Mouse (Mus musculus) lung, embryonic 16.5 days (tissue): Measurements from ENCODE around the gene Lrmda. TPM values are rescaled to one million over a fixed set of nuclear protein-coding genes. Genes with fewer than 3 reads are reported as not detected.
A peak's percentile ranks its signal among the peaks of the same experiment; 100 is the strongest.

Experiments used
- ATAC-seq: fragments of 200-750 bp; cut with Nextera tagmentation; 2 replicates; pipeline ENCODE4 v1.8.0; 2017; ENCODE audit warnings: low read depth, mild to moderate bottlenecking, moderate library complexity
- H3K27ac ChIP-seq: fragments of 300-500 bp; sonication (generic); 2 replicates; pipeline ENCODE4 v1.5.1; 2014; ENCODE audit warnings: mild to moderate bottlenecking, control low read depth, low read length
- H3K27me3 ChIP-seq: fragments of 300-500 bp; sonication (generic); 2 replicates; pipeline ENCODE4 v1.6.1; 2014; ENCODE audit warnings: low read depth, low read length, mixed read lengths; ENCODE audit not compliant: control insufficient read depth, insufficient read depth
- H3K36me3 ChIP-seq: fragments of 300-500 bp; sonication (generic); 2 replicates; pipeline ENCODE4 v1.6.1; 2014; ENCODE audit warnings: low read length; ENCODE audit not compliant: control insufficient read depth, insufficient read depth
- H3K4me1 ChIP-seq: fragments of 300-500 bp; sonication (generic); replicated peaks from 2 replicates; pipeline ENCODE4 v1.6.1; 2014; ENCODE audit warnings: low read length, mixed read lengths; ENCODE audit not compliant: control insufficient read depth, insufficient read depth
- H3K4me2 ChIP-seq: fragments of 300-500 bp; sonication (generic); 2 replicates; pipeline ENCODE4 v1.6.1; 2014; ENCODE audit warnings: low read depth, low read length, control low read depth
- H3K4me3 ChIP-seq: fragments of 300-500 bp; sonication (generic); 2 replicates; pipeline ENCODE4 v1.5.1; 2014; ENCODE audit warnings: mild to moderate bottlenecking, low read length, control low read depth
- H3K9ac ChIP-seq: fragments of 300-500 bp; sonication (generic); 2 replicates; pipeline ENCODE4 v1.6.1; 2014; ENCODE audit warnings: low read length, control low read depth
- H3K9me3 ChIP-seq: fragments of 300-500 bp; sonication (generic); 2 replicates; pipeline ENCODE4 v1.6.1; 2016; ENCODE audit warnings: low read length; ENCODE audit not compliant: control insufficient read depth
- WGBS: fragments of 180-500 bp; shearing (Covaris S2); extraction: QIAGEN DNeasy Blood & Tissue Kit; methylation state at CpG from one replicate; pipeline ENCODE4 v1.1.7; 2014; 5-methylcytosine and 5-hydroxymethylcytosine counted together
- polyA plus RNA-seq: library from polyadenylated mRNA; unstranded; fragments of >200 nt; fragmentation: Nextera tagmentation; extraction: Ambion mirVana; gene quantifications from 2 replicates; pipeline ENCODE4 v1.2.1, GENCODE M21; 2015

Gene Lrmda
- polyA plus RNA-seq, 1 experiment from 2014 or later = 1.2 TPM

DNA sequence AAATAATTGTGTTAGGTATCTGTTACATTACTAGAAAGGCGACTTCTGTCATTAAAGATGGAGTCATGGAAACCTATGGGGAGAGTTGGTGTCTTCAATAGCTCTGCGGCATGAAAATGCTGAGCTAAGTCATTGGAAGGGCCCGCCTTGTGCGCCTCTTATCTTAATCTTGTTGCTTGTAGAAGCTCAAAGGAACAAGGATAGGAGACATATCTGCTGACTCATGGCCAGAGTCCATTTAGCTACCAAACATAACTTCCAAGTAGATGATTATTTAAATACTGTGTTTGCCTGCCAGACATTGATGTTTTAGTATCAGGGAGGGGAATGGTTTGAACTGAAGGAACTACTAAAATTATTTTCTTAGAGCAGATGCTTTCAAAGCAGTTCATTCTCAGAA lies 821.6 kb downstream of the Lrmda start:
- no peak overlapping the region for H3K27ac ChIP-seq
- WGBS = 87% methylated on average over 4 of the region's 4 CpGs

DNA sequence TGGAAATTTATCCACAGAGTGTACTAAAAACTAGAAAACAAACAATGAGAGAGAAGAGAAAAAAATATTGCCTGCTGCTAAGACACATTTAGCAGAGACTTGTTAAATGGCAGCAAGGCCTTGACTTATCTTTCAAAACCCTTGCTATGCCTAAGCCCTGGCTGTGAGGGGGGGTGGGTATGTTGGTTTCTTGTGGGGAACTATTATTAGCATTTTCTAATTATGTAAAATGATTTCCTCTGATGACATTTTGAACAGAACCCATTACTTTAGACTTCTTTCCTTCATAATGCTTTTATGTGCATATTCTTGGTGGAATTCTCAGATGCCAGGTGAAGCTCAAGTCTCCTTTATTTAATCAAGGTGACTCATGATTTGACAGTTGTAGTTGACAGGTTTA lies 824.5 kb downstream of the Lrmda start:
- Histone ChIP-seq H3K27me3 (no peaks in the 10 kb centered on the region), H3K4me3 (no peak overlapping the region), H3K9ac (no peak overlapping the region), H3K27ac (no peak overlapping the region), H3K4me1 (no peaks in the 10 kb centered on the region; the same call in 1 of the 2 replicates), H3K4me2 (no peak overlapping the region), H3K36me3 (no peaks in the 10 kb centered on the region), H3K9me3 (no peaks in the 10 kb centered on the region)
- no peak for ATAC-seq

More for the DNA sequence above, 821.6 kb downstream of the Lrmda start:
- H3K4me3 ChIP-seq = no peak overlapping the region
- no peak overlapping the region for H3K4me2 ChIP-seq
- H3K9me3 ChIP-seq = no peaks in the 10 kb centered on the region
- ATAC-seq = no peak
- no peaks in the 10 kb centered on the region for H3K27me3 ChIP-seq
- no peaks in the 10 kb centered on the region; the same call in 1 of the 2 replicates for H3K4me1 ChIP-seq
- no peak overlapping the region for H3K9ac ChIP-seq
- no peaks in the 10 kb centered on the region for H3K36me3 ChIP-seq

DNA sequence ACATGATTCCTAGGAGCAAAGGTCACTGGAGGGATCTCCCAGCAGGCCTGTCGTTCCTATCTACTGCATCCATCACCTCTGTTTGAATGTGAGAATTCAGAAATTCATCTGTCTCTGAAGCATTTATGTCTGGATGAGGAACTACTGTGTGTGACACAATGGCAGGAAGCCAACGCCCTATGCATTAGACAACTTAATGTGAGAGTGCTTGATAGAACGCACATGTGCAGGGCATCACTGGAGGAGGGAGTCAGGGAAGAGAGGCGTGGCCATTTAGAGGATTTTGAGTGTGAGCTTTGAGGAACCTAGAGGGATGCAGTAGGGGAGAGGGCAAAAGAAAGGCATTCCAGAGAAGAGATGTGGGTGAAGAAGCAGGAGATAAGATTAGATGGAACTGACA lies 825.9 kb downstream of the Lrmda start:
- no peaks in the 10 kb centered on the region for H3K9me3 ChIP-seq
- WGBS = 38% methylated on average over 4 of the region's 4 CpGs
- no peaks in the 10 kb centered on the region; the same call in 1 of the 2 replicates for H3K4me1 ChIP-seq
- no peaks in the 10 kb centered on the region for H3K36me3 ChIP-seq
- no peak overlapping the region for H3K9ac ChIP-seq
- H3K27me3 ChIP-seq = no peaks in the 10 kb centered on the region
- H3K4me3 ChIP-seq = no peak overlapping the region
- no peak overlapping the region for H3K4me2 ChIP-seq
- no peak overlapping the region for H3K27ac ChIP-seq
- peak; percentile 80 for ATAC-seq

DNA sequence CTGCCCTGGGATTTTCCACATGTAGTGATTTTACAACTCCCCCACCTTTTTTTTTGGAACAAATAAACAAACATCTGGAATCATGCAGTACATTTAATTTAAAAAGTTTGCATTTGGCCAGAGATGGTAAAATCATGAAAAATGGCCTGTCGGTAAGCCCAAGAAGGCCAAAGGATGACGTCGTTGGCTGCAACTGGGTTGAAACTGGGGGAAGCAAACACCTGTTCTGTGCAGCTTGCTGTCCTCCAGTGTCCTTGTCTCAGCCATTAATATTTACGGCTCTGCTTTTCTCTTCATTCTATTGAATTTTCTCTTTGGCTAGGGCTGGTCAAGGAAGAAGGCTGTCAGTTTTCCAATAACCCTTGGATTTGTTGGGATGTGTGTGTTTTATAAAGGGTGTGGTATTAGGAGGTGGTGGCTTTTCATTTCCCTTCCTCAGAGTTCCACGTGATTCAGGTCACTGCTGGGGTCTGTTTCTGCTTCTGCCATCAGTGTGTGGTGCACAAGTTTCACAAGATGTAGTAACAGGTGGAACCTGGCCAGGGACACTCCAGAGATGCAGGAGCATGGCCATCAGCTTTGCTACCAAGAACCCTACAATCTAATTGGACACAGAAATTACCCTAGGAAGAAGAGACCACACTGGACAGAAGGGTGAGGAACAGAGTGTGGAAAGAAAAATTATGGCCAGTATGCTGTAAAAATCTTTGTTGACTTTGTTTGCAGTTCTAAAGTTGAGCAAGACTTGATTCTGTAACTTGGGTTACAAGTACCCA lies 827.7 kb downstream of the Lrmda start:
- Histone ChIP-seq H3K4me1 (no peaks in the 10 kb centered on the region; the same call in 1 of the 2 replicates), H3K4me2 (no peak overlapping the region), H3K36me3 (no peaks in the 10 kb centered on the region), H3K4me3 (no peak overlapping the region), H3K9ac (no peak overlapping the region), H3K9me3 (no peaks in the 10 kb centered on the region), H3K27ac (no peak overlapping the region), H3K27me3 (no peaks in the 10 kb centered on the region)
- 75% methylated on average over 5 of the region's 5 CpGs for WGBS
- ATAC-seq = no peak

DNA sequence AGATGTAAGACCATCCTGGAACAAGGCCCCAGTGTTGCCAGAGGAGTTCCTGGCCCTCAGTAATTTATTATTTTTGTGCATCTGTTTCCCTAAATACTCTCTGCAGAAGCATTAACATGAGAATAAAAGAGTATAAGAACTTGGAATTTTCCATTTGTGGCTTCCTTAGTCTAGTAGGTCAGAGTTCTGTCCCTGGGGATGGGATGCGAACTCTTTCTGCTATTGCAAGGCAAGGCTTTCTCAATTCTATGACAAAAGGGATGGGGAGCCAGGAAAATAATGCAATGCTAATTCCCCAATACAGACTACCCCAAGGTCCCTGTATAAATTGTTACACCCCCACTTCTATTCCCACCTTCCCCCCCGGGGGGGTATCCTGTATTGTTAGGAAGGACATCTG lies 829.6 kb downstream of the Lrmda start:
- H3K9me3 ChIP-seq = no peaks in the 10 kb centered on the region
- WGBS = 86% methylated on average over 2 of the region's 2 CpGs
- no peak for ATAC-seq
- no peak overlapping the region for H3K9ac ChIP-seq
- no peaks in the 10 kb centered on the region; the same call in 1 of the 2 replicates for H3K4me1 ChIP-seq
- no peaks in the 10 kb centered on the region for H3K36me3 ChIP-seq
- no peak overlapping the region for H3K4me2 ChIP-seq
- no peak overlapping the region for H3K4me3 ChIP-seq
- no peaks in the 10 kb centered on the region for H3K27me3 ChIP-seq
- H3K27ac ChIP-seq = no peak overlapping the region

DNA sequence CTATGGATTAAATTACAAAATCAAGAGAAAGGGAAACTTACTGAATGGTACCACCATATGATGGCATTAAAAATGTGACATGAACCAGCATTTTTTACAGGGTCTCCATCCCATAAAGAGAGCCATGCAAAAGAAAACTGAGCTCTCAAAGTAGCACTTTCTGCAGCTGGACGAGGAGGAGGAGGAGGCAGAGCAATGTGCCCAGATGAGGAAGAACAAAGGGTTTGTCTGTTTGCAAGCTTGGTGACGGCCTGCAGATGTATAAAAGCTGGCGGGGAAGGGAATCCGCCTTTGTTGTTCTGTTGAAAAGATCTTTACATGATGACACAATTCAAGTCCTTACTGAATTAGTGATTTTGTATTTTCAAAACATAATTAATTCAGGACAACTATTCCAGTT lies 841.1 kb downstream of the Lrmda start:
- no peak for ATAC-seq
- H3K27me3 ChIP-seq = no peaks in the 10 kb centered on the region
- H3K4me1 ChIP-seq = no peaks in the 10 kb centered on the region; the same call in 1 of the 2 replicates
- no peaks in the 10 kb centered on the region for H3K36me3 ChIP-seq
- H3K27ac ChIP-seq = no peak overlapping the region
- H3K4me2 ChIP-seq = no peak overlapping the region
- H3K4me3 ChIP-seq = no peak overlapping the region
- H3K9ac ChIP-seq = no peak overlapping the region
- no peaks in the 10 kb centered on the region for H3K9me3 ChIP-seq
- WGBS = 76% methylated on average over 4 of the region's 4 CpGs

DNA sequence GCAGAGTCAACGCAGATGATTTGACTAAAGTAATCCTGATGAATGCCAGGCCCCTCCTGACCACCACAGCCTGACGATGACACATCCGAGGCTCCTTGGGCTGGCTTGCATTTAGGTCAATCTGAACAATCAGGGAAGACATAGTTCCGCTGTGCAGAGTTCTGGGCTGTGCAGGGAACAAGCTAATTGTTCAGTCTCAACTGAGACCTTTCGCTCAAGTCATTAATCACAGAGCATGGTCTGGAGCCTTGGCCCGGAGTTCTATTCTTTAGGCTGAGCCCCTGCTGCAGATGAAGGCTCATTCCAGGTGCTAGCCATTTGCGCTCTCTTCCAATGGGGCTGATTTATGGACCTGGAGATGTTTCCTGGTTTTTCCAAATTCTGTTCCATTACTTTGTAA lies 844.6 kb downstream of the Lrmda start:
- no peak overlapping the region for H3K4me2 ChIP-seq
- no peak overlapping the region for H3K9ac ChIP-seq
- no peak overlapping the region for H3K4me3 ChIP-seq
- no peaks in the 10 kb centered on the region for H3K9me3 ChIP-seq
- no peak for ATAC-seq
- WGBS = 67% methylated on average over 7 of the region's 7 CpGs
- no peaks in the 10 kb centered on the region; the same call in 1 of the 2 replicates for H3K4me1 ChIP-seq
- no peak overlapping the region for H3K27ac ChIP-seq
- H3K36me3 ChIP-seq = no peaks in the 10 kb centered on the region
- H3K27me3 ChIP-seq = no peaks in the 10 kb centered on the region

DNA sequence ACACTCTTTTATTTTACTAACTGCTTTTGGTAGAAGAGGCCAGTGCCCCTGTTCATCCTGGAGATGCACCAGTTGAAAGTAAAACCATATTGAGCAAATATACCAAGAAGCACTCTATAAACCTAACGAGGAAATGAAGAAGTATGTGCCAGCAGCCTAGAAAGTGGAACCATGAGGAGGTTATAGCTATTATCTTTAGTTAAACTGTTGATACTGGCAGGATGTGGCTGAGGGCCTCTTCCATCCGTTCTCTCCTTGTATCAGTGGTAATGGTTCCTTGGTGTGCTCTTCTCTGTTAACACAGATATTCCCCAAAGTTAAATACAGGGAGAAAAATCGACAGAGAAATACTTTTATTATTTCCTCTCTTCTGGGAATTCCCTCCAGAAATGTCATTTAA lies 855.1 kb downstream of the Lrmda start:
- no peak overlapping the region for H3K9ac ChIP-seq
- H3K4me2 ChIP-seq = no peak overlapping the region
- no peak overlapping the region for H3K4me3 ChIP-seq
- WGBS = 60% methylated on average over 3 of the region's 3 CpGs
- H3K27me3 ChIP-seq = no peaks in the 10 kb centered on the region
- no peaks in the 10 kb centered on the region for H3K36me3 ChIP-seq
- no peaks in the 10 kb centered on the region for H3K9me3 ChIP-seq
- H3K4me1 ChIP-seq = no peaks in the 10 kb centered on the region
- no peak for ATAC-seq
- H3K27ac ChIP-seq = no peak overlapping the region

DNA sequence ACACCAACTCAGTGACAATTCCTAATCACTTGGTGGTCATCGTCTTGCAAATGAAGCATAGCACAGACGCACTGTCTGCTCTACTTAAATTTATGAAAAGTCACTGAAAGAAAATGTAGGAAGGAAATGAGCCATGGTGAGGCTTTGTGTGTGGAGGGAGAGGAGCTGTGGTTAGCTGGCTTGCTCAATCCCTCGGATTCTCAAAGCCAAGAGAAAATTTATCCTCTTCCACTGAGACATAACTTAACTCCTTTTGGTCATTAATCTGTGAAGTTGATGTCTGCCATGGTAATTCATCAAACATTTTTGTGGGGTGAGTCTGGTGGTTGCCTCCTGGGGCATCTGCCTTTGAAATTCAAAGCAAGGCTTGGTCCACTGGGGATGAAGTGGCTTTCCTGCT lies 867.7 kb downstream of the Lrmda start:
- no peaks in the 10 kb centered on the region for H3K9me3 ChIP-seq
- no peaks in the 10 kb centered on the region for H3K27me3 ChIP-seq
- 68% methylated on average over 3 of the region's 3 CpGs for WGBS
- ATAC-seq = no peak
- no peak overlapping the region for H3K27ac ChIP-seq
- H3K4me2 ChIP-seq = no peak overlapping the region
- no peak overlapping the region for H3K9ac ChIP-seq
- H3K36me3 ChIP-seq = no peaks in the 10 kb centered on the region
- no peak overlapping the region for H3K4me3 ChIP-seq
- peaks cover 4% of the 10 kb centered on the region; the same call in 1 of the 2 replicates for H3K4me1 ChIP-seq
